Mouse (Mus musculus): ENCODE measurements around the gene Mrps10. TPM values are rescaled to one million over a fixed set of nuclear protein-coding genes. Genes with fewer than 3 reads are reported as not detected.

Mrps10 gene
- total and polyA plus RNA-seq, 3 experiments: 57.7 to 124 (median 90.3) TPM

- H3K4me1 ChIP-seq (ENCODE audit: control insufficient read depth in 1 of 2, insufficient read depth in 2 of 2): peaks cover 0 to 5% of the 10 kb centered on the region in 2 experiments; a peak in 1 of 4 replicates
- DNase-seq (ENCODE audit: extremely low read depth): no peak
- dilution Hi-C loops (cut with MboI; ENCODE audit: extremely low pct_ligation_motif_present, extremely low pct_unique_long_range_greater_than_20kb, low sequenced_read_pairs): no loop called here
- H3K9ac ChIP-seq (ENCODE audit: insufficient read depth, low read depth): no peak overlapping the region
- H3K9me3 ChIP-seq (replicated peaks; ENCODE audit: low read length): no peaks in the 10 kb centered on the region
- peaks cover 0 to 36% of the 10 kb centered on the region in 2 experiments for H3K36me3 ChIP-seq (replicated peaks in 1 of 2; ENCODE audit: control insufficient read depth in 1 of 2, insufficient read depth in 1 of 2, low read length in 1 of 2)
- no peaks in the 10 kb centered on the region for H3K79me2 ChIP-seq (replicated peaks; ENCODE audit: control insufficient read depth, extremely low read depth, insufficient read depth, poor library complexity, severe bottlenecking)
- TF ChIP-seq JUN (IDR thresholded peaks at IDR 0.05; ENCODE audit: insufficient read depth, low read depth, low read length) (no peak), USF1 (IDR thresholded peaks at IDR 0.05; ENCODE audit: low read depth, low read length) (peak; percentile 35), USF2 (conservative IDR thresholded peaks at IDR 0.05; ENCODE audit: low read depth, low read length) (peak; percentile 65)
- in situ Hi-C loops (cut with MboI; ENCODE audit: low pct_ligation_motif_present, low pct_unique_long_range_greater_than_20kb, low sequenced_read_pairs): no loop called here
- no peak overlapping the region for H3K4me3 ChIP-seq (replicated peaks in 1 of 3; ENCODE audit: low read depth in 2 of 3, low read length in 2 of 3, poor library complexity in 1 of 3)
- no peak overlapping the region for H3K27ac ChIP-seq (ENCODE audit: insufficient read depth, low read depth)
- no peaks in the 10 kb centered on the region for H3K27me3 ChIP-seq (replicated peaks)
- H3K4me2 ChIP-seq (ENCODE audit: insufficient read depth, low read depth, poor library complexity, severe bottlenecking): no peak overlapping the region
Observed at GRCm38 (mm10) chr17:47322128-47322990, 46.3 kb upstream of the Mrps10 start.

GRCm38 (mm10) chr17:47322991-47323295 lies 45.7 kb upstream of the Mrps10 start:
- dilution Hi-C loops (cut with MboI; ENCODE audit: extremely low pct_ligation_motif_present, extremely low pct_unique_long_range_greater_than_20kb, low sequenced_read_pairs): no loop called here
- Histone ChIP-seq H3K36me3 (replicated peaks in 1 of 2; ENCODE audit: control insufficient read depth in 1 of 2, insufficient read depth in 1 of 2, low read length in 1 of 2) (peaks cover 0 to 32% of the 10 kb centered on the region in 2 experiments), H3K9me3 (replicated peaks; ENCODE audit: low read length) (no peaks in the 10 kb centered on the region), H3K27me3 (replicated peaks) (no peaks in the 10 kb centered on the region), H3K27ac (ENCODE audit: insufficient read depth, low read depth) (no peak overlapping the region), H3K79me2 (replicated peaks; ENCODE audit: control insufficient read depth, extremely low read depth, insufficient read depth, poor library complexity, severe bottlenecking) (no peaks in the 10 kb centered on the region), H3K4me1 (ENCODE audit: control insufficient read depth in 1 of 2, insufficient read depth in 2 of 2) (peaks cover 0 to 5% of the 10 kb centered on the region in 2 experiments; a peak in 1 of 4 replicates), H3K9ac (ENCODE audit: insufficient read depth, low read depth) (no peak overlapping the region), H3K4me2 (ENCODE audit: insufficient read depth, low read depth, poor library complexity, severe bottlenecking) (no peak overlapping the region), H3K4me3 (replicated peaks in 1 of 3; ENCODE audit: low read depth in 2 of 3, low read length in 2 of 3, poor library complexity in 1 of 3) (no peak overlapping the region)
- no peak for DNase-seq (ENCODE audit: extremely low read depth)
- in situ Hi-C loops (cut with MboI; ENCODE audit: low pct_ligation_motif_present, low pct_unique_long_range_greater_than_20kb, low sequenced_read_pairs): no loop called here
- TF ChIP-seq MEF2A (IDR thresholded peaks at IDR 0.05; ENCODE audit: borderline replicate concordance, low read depth, low read length): no peak
- no peak for TF ChIP-seq UBTF (IDR thresholded peaks at IDR 0.05; ENCODE audit: low read depth, low read length)
- TF ChIP-seq SMC3 (IDR thresholded peaks at IDR 0.05; ENCODE audit: low read depth, low read length): no peak
- TF ChIP-seq IRF4 (IDR thresholded peaks at IDR 0.05; ENCODE audit: low read depth, low read length): no peak
- no peak for TF ChIP-seq ETS1 (conservative IDR thresholded peaks at IDR 0.05; ENCODE audit: low read depth, low read length)
- TF ChIP-seq GABPA (IDR thresholded peaks at IDR 0.05; ENCODE audit: insufficient replicate concordance, low read depth, low read length): no peak
- TF ChIP-seq TBP (conservative IDR thresholded peaks at IDR 0.05; ENCODE audit: low read depth, low read length): no peak
- TF ChIP-seq SIN3A (IDR thresholded peaks at IDR 0.05; ENCODE audit: low read length): no peak
- no peak for TF ChIP-seq MAZ (IDR thresholded peaks at IDR 0.05; ENCODE audit: low read depth, low read length)
- TF ChIP-seq RCOR1 (conservative IDR thresholded peaks at IDR 0.05; ENCODE audit: low read depth, low read length): no peak
- TF ChIP-seq MXI1 (IDR thresholded peaks at IDR 0.05; ENCODE audit: low read depth, low read length): no peak
- TF ChIP-seq ELF1 (IDR thresholded peaks at IDR 0.05; ENCODE audit: low read depth, low read length): no peak
- TF ChIP-seq TCF12 (IDR thresholded peaks at IDR 0.05; ENCODE audit: low read depth, low read length): no peak
- TF ChIP-seq ZMIZ1 (IDR thresholded peaks at IDR 0.05; ENCODE audit: low read depth, low read length): no peak
